Mouse (Mus musculus): Measurements from ENCODE around the gene Aatk. TPM values are rescaled to one million over a fixed set of nuclear protein-coding genes. Genes with fewer than 3 reads are reported as not detected.

Gene Aatk
- polyA plus RNA-seq, 1 experiment from 2014 or later: 34.6 TPM

DNA sequence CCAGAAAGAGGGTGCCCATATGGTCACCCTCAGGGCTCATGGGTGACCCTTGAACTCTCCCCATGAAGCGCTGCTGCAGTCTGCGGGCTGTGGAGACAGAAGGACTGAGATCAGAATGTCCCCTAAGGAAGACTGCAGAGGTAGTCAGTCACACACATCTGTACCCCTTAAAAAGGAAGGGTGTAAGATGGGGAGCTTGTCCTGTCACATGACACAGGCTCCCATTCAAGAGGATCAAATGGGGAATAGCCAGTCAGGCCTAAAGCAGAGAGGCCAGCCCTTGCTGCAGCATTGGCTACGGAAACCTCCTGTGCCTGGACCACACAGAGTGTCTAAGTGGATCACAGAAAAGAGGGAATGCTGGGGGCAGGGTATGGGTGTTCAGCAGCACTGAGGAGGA is 13.5 kb downstream of the Aatk start:
- ATAC-seq (ENCODE audit: low FRiP score, low TSS enrichment) (no peak), DNase-seq (no peak)
- Histone ChIP-seq H3K9me3 (ENCODE audit: control insufficient read depth, low read length) (no peaks in the 10 kb centered on the region), H3K4me3 (replicated peaks; ENCODE audit: low read depth, low read length) (no peak overlapping the region), H3K4me1 (ENCODE audit: control insufficient read depth, insufficient read depth, low read length) (no peaks in the 10 kb centered on the region), H3K9ac (replicated peaks; ENCODE audit: low read length) (no peak overlapping the region), H3K27ac (replicated peaks; ENCODE audit: low read depth, low read length) (no peak overlapping the region), H3K27me3 (ENCODE audit: control insufficient read depth, insufficient read depth, low read length) (no peaks in the 10 kb centered on the region), H3K4me2 (ENCODE audit: low read length) (no peak overlapping the region), H3K36me3 (ENCODE audit: control insufficient read depth, insufficient read depth, low read length) (no peaks in the 10 kb centered on the region)
- 63% methylated on average over 3 of the region's 3 CpGs for WGBS

DNA sequence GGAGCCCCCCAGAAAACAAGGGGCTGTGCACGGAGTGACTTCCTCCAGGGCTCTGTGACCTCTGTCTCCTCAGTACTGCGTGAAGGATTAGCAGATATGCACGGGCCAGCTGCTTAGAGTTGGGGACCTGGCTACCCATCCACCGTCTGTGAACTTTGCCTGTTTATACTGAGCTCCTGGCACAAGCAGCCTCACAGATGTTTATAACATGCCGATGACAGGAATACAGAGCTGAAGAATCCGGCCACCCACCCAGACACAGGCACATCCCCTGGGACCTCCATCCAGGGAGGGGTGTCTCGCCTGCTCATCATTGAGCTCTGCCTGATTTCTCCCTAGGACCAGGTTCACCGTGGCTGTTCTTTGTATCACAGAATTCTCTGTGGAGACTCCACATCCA is 14.9 kb downstream of the Aatk start:
- Histone ChIP-seq H3K9ac (replicated peaks; ENCODE audit: low read length) (no peak overlapping the region), H3K4me2 (ENCODE audit: low read length) (no peak overlapping the region), H3K27me3 (ENCODE audit: control insufficient read depth, insufficient read depth, low read length) (no peaks in the 10 kb centered on the region), H3K4me1 (ENCODE audit: control insufficient read depth, insufficient read depth, low read length) (no peaks in the 10 kb centered on the region), H3K36me3 (ENCODE audit: control insufficient read depth, insufficient read depth, low read length) (no peaks in the 10 kb centered on the region), H3K9me3 (ENCODE audit: control insufficient read depth, low read length) (no peaks in the 10 kb centered on the region), H3K27ac (replicated peaks; ENCODE audit: low read depth, low read length) (no peak overlapping the region), H3K4me3 (replicated peaks; ENCODE audit: low read depth, low read length) (no peak overlapping the region)
- ATAC-seq (ENCODE audit: low FRiP score, low TSS enrichment) (no peak), DNase-seq (no peak)
- WGBS: 64% methylated on average over 8 of the region's 8 CpGs

DNA sequence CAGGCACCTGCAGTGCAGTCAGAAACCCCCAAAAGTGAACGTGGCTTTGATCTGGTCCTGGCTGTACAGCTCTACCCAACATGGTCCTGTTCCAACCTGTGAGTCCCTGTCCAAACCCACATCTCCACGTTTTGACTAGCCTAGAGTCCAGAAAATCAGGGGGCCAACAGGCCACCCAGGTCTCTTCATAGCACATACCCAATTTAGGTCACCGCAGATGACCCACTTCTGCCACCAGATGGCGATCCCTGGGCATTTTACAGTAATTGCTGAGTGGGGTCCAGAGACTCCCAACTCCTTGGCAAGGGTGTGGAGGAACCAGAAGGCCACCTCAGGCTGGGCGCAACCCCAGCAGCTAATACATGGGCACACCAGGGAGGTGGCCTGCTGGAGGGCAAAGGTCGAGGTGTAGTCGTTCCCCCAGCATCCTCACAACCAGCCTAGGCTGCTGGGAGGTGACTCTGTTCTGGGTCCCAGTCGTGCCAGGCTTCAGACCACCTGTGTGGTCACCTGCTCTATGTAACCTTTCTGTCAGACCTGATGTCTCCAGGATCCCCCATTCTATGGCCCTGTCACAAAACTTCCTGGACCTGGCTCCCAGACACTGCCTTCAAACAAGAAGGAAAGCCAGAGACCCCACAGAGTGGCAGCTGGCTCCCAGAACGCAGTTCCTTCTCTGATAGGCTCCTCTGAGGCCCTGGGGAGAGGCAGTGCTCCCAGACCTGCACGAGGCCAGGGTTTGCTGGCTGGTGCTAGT is 16.6 kb downstream of the Aatk start:
- WGBS: 40% methylated on average over 10 of the region's 10 CpGs
- DNase-seq (peak; percentile 81), ATAC-seq (ENCODE audit: low FRiP score, low TSS enrichment) (peak; percentile 46; the same call in 1 of the 2 replicates)
- Histone ChIP-seq H3K27ac (replicated peaks; ENCODE audit: low read depth, low read length) (no peak overlapping the region), H3K4me1 (ENCODE audit: control insufficient read depth, insufficient read depth, low read length) (no peaks in the 10 kb centered on the region), H3K9ac (replicated peaks; ENCODE audit: low read length) (no peak overlapping the region), H3K27me3 (ENCODE audit: control insufficient read depth, insufficient read depth, low read length) (no peaks in the 10 kb centered on the region), H3K4me3 (replicated peaks; ENCODE audit: low read depth, low read length) (no peak overlapping the region), H3K4me2 (ENCODE audit: low read length) (no peak overlapping the region), H3K36me3 (ENCODE audit: control insufficient read depth, insufficient read depth, low read length) (no peaks in the 10 kb centered on the region), H3K9me3 (ENCODE audit: control insufficient read depth, low read length) (no peaks in the 10 kb centered on the region)

DNA sequence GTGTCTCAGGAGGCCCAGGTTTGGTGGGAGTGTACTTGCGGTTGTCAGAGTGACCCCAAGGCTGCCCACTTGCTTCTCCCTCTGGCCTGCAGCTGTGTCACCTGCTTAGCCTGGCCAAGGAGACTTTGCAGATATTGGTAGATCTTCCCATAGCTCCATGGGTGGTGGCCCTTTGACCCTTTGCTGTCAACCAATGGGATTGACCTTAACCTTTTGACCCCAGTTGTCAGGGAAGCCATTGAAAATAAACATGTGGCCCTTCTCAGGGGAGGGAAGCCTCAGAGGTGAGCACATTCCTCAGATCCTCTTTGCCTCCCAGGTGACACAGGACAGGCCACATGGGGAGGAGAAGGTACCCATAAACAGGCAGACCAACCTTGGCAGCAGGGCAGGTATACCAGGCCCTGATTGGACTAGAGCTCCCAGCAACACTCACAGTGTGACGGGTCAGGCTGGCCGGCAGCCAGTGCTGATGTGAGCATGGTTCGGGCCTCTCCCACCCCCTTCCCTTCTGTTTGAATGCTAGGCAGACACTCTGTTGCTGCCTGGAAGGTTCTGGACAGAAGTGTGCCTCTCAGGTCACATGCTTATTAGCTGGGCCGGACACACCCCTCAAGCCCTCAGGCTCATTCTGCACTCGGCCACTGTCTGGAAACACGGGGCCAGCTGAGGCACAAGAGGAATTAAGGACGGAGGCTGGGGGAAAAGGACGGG is 17.4 kb downstream of the Aatk start:
- Histone ChIP-seq H3K36me3 (ENCODE audit: control insufficient read depth, insufficient read depth, low read length) (no peaks in the 10 kb centered on the region), H3K9me3 (ENCODE audit: control insufficient read depth, low read length) (no peaks in the 10 kb centered on the region), H3K4me3 (replicated peaks; ENCODE audit: low read depth, low read length) (no peak overlapping the region), H3K4me1 (ENCODE audit: control insufficient read depth, insufficient read depth, low read length) (no peaks in the 10 kb centered on the region), H3K27ac (replicated peaks; ENCODE audit: low read depth, low read length) (no peak overlapping the region), H3K4me2 (ENCODE audit: low read length) (no peak overlapping the region), H3K27me3 (ENCODE audit: control insufficient read depth, insufficient read depth, low read length) (no peaks in the 10 kb centered on the region), H3K9ac (replicated peaks; ENCODE audit: low read length) (no peak overlapping the region)
- DNase-seq: no peak
- ATAC-seq (ENCODE audit: low FRiP score, low TSS enrichment): no peak
- WGBS: 37% methylated on average over 9 of the region's 9 CpGs

DNA sequence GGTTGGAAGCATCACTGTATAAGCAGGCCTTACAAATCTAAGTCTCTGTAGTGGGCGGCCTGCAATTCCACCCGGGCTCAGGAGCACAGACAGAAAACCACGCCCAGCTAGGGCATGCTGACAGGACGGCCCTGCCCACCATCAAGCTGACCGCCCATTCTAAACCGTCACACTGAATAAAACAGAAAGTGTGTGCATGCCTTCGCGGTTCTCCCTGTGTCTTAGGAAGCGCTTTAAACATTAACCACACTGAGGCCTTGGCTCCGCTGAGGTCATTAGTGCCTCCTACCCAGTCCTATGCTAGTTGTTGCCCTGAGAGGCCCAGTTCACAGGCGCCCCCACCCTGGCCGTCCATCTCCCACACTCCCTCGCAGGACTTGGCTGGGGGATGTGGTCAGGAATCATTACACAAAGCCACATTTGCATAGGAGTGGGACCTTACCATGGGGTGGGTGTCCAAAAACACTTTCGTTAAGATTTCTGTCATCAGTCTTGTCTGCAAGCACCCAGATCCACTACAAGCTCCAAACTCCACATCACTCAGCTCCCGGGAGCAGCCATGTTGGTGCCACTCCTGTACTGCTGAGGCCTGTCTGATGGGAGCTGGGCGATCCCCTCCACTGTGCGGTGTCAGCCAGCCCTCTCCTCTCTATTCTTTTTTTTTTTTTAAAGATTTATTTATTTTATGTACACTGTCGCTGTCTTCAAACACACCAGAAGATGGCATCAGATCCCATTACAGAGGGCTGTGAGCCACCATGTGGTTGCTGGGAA is 18.5 kb downstream of the Aatk start:
- Histone ChIP-seq H3K9me3 (ENCODE audit: control insufficient read depth, low read length) (no peaks in the 10 kb centered on the region), H3K9ac (replicated peaks; ENCODE audit: low read length) (no peak overlapping the region), H3K27me3 (ENCODE audit: control insufficient read depth, insufficient read depth, low read length) (no peaks in the 10 kb centered on the region), H3K4me1 (ENCODE audit: control insufficient read depth, insufficient read depth, low read length) (no peaks in the 10 kb centered on the region), H3K27ac (replicated peaks; ENCODE audit: low read depth, low read length) (no peak overlapping the region), H3K4me2 (ENCODE audit: low read length) (no peak overlapping the region), H3K4me3 (replicated peaks; ENCODE audit: low read depth, low read length) (no peak overlapping the region), H3K36me3 (ENCODE audit: control insufficient read depth, insufficient read depth, low read length) (no peaks in the 10 kb centered on the region)
- WGBS: 66% methylated on average over 18 of the region's 18 CpGs
- ATAC-seq (ENCODE audit: low FRiP score, low TSS enrichment): no peak
- DNase-seq: no peak

DNA sequence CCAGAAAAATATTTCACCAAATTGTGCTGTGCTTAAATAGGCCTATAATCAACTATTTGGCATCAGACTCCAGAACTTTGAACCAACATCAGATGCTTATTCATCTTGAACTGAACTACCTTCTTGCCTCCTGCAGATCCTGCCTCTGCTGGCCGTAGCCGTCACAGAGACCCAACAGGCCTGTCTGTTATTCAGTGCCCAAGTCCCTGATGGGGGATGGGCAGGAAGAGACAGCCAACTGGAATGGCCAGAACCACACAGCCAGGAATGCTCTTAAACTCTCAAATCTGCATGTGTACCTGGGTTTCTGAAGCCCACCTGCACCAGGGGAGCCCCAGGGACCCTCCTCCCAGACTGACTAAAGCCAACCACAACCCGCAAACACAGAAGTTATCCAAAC is 20.0 kb downstream of the Aatk start:
- H3K4me2 ChIP-seq (ENCODE audit: low read length): no peak overlapping the region
- ATAC-seq (ENCODE audit: low FRiP score, low TSS enrichment): no peak
- WGBS: 78% methylated on average over 3 of the region's 3 CpGs
- no peaks in the 10 kb centered on the region for H3K36me3 ChIP-seq (ENCODE audit: control insufficient read depth, insufficient read depth, low read length)
- no peaks in the 10 kb centered on the region for H3K9me3 ChIP-seq (ENCODE audit: control insufficient read depth, low read length)
- peaks cover 10% of the 10 kb centered on the region for H3K4me1 ChIP-seq (ENCODE audit: control insufficient read depth, insufficient read depth, low read length)
- DNase-seq: no peak
- H3K27ac ChIP-seq (replicated peaks; ENCODE audit: low read depth, low read length): no peak overlapping the region
- no peak overlapping the region for H3K4me3 ChIP-seq (replicated peaks; ENCODE audit: low read depth, low read length)
- no peak overlapping the region for H3K9ac ChIP-seq (replicated peaks; ENCODE audit: low read length)
- no peaks in the 10 kb centered on the region for H3K27me3 ChIP-seq (ENCODE audit: control insufficient read depth, insufficient read depth, low read length)

DNA sequence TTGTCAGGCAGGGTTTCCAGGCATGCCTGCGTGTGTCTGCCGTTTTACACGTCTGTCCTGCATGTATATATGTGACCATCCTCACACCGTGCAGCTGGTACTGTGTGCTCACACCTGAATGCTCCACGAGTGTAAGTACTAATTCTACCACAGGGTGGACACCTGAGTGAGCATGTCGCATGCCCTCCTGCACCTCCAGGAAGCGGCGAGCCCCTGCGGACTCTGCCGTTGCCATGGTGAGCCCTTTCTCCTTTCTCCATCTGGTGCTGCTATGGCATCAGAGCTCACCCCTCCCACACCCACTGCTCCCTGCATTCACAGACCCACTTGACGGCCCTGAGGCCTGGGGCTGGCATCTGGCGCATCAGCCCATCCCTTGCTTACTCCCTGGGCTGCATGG is 24.1 kb downstream of the Aatk start:
- DNase-seq (peak; percentile 77), ATAC-seq (ENCODE audit: low FRiP score, low TSS enrichment) (peak; percentile 55; the same call in 1 of the 2 replicates)
- Histone ChIP-seq H3K27me3 (ENCODE audit: control insufficient read depth, insufficient read depth, low read length) (no peaks in the 10 kb centered on the region), H3K4me2 (ENCODE audit: low read length) (no peak overlapping the region), H3K27ac (replicated peaks; ENCODE audit: low read depth, low read length) (peak overlapping the region; percentile 60), H3K9ac (replicated peaks; ENCODE audit: low read length) (no peak overlapping the region; the same call in 1 of the 2 replicates), H3K9me3 (ENCODE audit: control insufficient read depth, low read length) (no peaks in the 10 kb centered on the region), H3K4me1 (ENCODE audit: control insufficient read depth, insufficient read depth, low read length) (peaks cover 19% of the 10 kb centered on the region), H3K4me3 (replicated peaks; ENCODE audit: low read depth, low read length) (no peak overlapping the region), H3K36me3 (ENCODE audit: control insufficient read depth, insufficient read depth, low read length) (no peaks in the 10 kb centered on the region)
- 33% methylated on average over 12 of the region's 12 CpGs for WGBS

DNA sequence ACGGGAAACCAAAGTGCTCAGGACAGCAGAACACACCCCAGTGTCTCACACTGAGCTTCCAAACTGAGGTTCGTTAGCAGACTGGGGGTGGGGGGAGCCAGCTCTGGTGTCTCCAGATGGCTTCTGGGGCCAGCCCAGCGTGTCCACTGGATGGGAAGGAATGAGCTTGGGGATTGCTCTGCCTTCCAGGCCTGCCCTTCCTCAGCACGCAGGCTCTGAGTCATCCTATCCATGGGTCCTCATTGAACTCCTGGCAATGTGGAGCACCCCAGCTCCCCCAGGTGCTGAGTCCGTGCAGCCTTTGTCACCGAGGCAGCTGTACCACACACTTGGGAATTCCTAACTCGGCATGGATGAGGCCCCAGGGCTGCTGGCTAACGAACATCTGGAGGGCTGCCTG is 24.8 kb downstream of the Aatk start:
- ATAC-seq (ENCODE audit: low FRiP score, low TSS enrichment) (no peak), DNase-seq (no peak)
- Histone ChIP-seq H3K4me2 (ENCODE audit: low read length) (no peak overlapping the region), H3K4me1 (ENCODE audit: control insufficient read depth, insufficient read depth, low read length) (peaks cover 19% of the 10 kb centered on the region), H3K36me3 (ENCODE audit: control insufficient read depth, insufficient read depth, low read length) (no peaks in the 10 kb centered on the region), H3K27me3 (ENCODE audit: control insufficient read depth, insufficient read depth, low read length) (no peaks in the 10 kb centered on the region), H3K9me3 (ENCODE audit: control insufficient read depth, low read length) (no peaks in the 10 kb centered on the region), H3K9ac (replicated peaks; ENCODE audit: low read length) (no peak overlapping the region), H3K4me3 (replicated peaks; ENCODE audit: low read depth, low read length) (no peak overlapping the region), H3K27ac (replicated peaks; ENCODE audit: low read depth, low read length) (peak overlapping the region; percentile 60; the same call in 1 of the 2 replicates)
- WGBS: 47% methylated on average over 8 of the region's 8 CpGs

Data from midbrain, embryonic 14.5 days (tissue).